Mouse (Mus musculus) thymus, adult 18-20 months (tissue): ENCODE data around the gene Dyx1c1.
A peak's percentile ranks its signal among the peaks of the same experiment; 100 is the strongest.

ENCODE experiments used
- DNase-seq, 2 experiments: peaks; one replicate each; pipeline ENCODE4 v3.0.0; 2022; ENCODE audit warnings: mixed read lengths in 2 of 2

Gene Dyx1c1

GRCm38 (mm10) chr9:72974734-72975133 lies 16.1 kb downstream of the Dyx1c1 start:
- no peak for DNase-seq

- DNase-seq: no peak
Observed at GRCm38 (mm10) chr9:72975242-72975641, 16.7 kb downstream of the Dyx1c1 start.

GRCm38 (mm10) chr9:72983066-72983465 lies 24.5 kb downstream of the Dyx1c1 start:
- no peak for DNase-seq

GRCm38 (mm10) chr9:72985250-72986220 lies 26.9 kb downstream of the Dyx1c1 start, which contains the start of the genes Ccpg1os and Ccpg1:
TSS of gene Ccpg1os (minus strand) at chr9:72985382.
TSS of gene Ccpg1 (plus strand) at chr9:72985429.
- DNase-seq: peak; percentile 98 to 99

- no peak for DNase-seq
Observed at GRCm38 (mm10) chr9:72987703-72988102, 29.1 kb downstream of the Dyx1c1 start.

GRCm38 (mm10) chr9:72988706-72989105 lies 30.1 kb downstream of the Dyx1c1 start:
- no peak for DNase-seq

- no peak for DNase-seq
Observed at GRCm38 (mm10) chr9:72991420-72991819, 32.8 kb downstream of the Dyx1c1 start.

- DNase-seq: no peak
Observed at GRCm38 (mm10) chr9:72992576-72992975, 34.0 kb downstream of the Dyx1c1 start.

GRCm38 (mm10) chr9:72996167-72996566 lies 37.6 kb downstream of the Dyx1c1 start:
- DNase-seq: no peak

- no peak for DNase-seq
Observed at GRCm38 (mm10) chr9:72996806-72997205, 38.2 kb downstream of the Dyx1c1 start.

GRCm38 (mm10) chr9:73000487-73000886 lies 41.9 kb downstream of the Dyx1c1 start:
- no peak for DNase-seq

GRCm38 (mm10) chr9:73001314-73002011 lies 42.9 kb downstream of the Dyx1c1 start:
- DNase-seq: no peak

GRCm38 (mm10) chr9:73002177-73002576 lies 43.6 kb downstream of the Dyx1c1 start:
- no peak for DNase-seq

GRCm38 (mm10) chr9:73004076-73004475 lies 45.5 kb downstream of the Dyx1c1 start:
- no peak for DNase-seq

GRCm38 (mm10) chr9:73005106-73005505 lies 46.5 kb downstream of the Dyx1c1 start:
- no peak for DNase-seq

GRCm38 (mm10) chr9:73006175-73006574 lies 47.6 kb downstream of the Dyx1c1 start:
- DNase-seq: no peak

GRCm38 (mm10) chr9:73008384-73008783 lies 49.8 kb downstream of the Dyx1c1 start:
- no peak for DNase-seq

- no peak for DNase-seq
Observed at GRCm38 (mm10) chr9:73012629-73013028, 54.0 kb downstream of the Dyx1c1 start.

- DNase-seq: no peak
Observed at GRCm38 (mm10) chr9:73014724-73015123, 56.1 kb downstream of the Dyx1c1 start.

GRCm38 (mm10) chr9:73019841-73020240 lies 61.3 kb downstream of the Dyx1c1 start:
- no peak for DNase-seq

GRCm38 (mm10) chr9:73020566-73021097 lies 62.0 kb downstream of the Dyx1c1 start:
- DNase-seq: no peak
